Mouse (Mus musculus): ENCODE measurements around the gene Mup22. TPM values are rescaled to one million over a fixed set of nuclear protein-coding genes. Genes with fewer than 3 reads are reported as not detected.
"Not testable (repeated sequence)": the region's sequence is repeated elsewhere in the genome, so short reads cannot be mapped to it uniquely, and the experiment has no call there.

The Mup22 gene
- not detected in 2 replicates for polyA plus RNA-seq (2014; fragmentation: Nextera tagmentation; extraction: Ambion mirVana)

DNA sequence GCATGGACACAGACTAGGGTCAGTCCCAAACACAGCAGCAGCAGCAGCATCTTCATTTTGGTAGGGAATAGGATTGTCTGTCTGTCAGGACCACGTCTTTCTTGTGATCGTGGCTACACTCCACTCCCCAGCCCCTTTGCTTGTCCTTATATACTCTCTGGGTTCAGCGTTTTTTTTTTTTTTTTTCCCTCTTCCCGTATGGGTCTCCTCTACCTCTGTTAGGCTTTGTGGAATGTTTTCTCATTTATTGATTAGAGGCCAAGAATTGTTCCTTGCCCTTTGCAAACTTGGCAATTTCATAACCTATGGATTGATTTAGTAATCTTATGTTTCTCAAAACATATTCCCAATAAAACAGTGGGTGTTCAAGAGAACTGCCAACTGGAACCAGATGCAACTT, at the start of gene Mup22:
Mup22 (minus strand) TSS at position 101 of the 400 bp plus-strand sequence.
- WGBS: 100% methylated on average over 2 of the region's 4 CpGs
- not testable (repeated sequence) for H3K4me2 ChIP-seq (ENCODE audit: low read length); H3K9me3 ChIP-seq (ENCODE audit: control insufficient read depth, low read length); H3K27me3 ChIP-seq (ENCODE audit: control insufficient read depth, insufficient read depth, low read length); H3K4me3 ChIP-seq (ENCODE audit: control insufficient read depth in 1 of 2, insufficient read depth in 1 of 2, low read depth in 1 of 2, low read length in 2 of 2); ATAC-seq (ENCODE audit: insufficient number of reproducible peaks, insufficient read depth, low FRiP score, low read depth); H3K27ac ChIP-seq (replicated peaks in 1 of 2; ENCODE audit: control insufficient read depth in 1 of 2, insufficient read depth in 1 of 2, low read depth in 2 of 2, low read length in 2 of 2); H3K36me3 ChIP-seq (ENCODE audit: control insufficient read depth, insufficient read depth, low read length); H3K9ac ChIP-seq (ENCODE audit: low read length); H3K4me1 ChIP-seq (ENCODE audit: control insufficient read depth in 2 of 2, insufficient read depth in 2 of 2, low read length in 2 of 2)

DNA sequence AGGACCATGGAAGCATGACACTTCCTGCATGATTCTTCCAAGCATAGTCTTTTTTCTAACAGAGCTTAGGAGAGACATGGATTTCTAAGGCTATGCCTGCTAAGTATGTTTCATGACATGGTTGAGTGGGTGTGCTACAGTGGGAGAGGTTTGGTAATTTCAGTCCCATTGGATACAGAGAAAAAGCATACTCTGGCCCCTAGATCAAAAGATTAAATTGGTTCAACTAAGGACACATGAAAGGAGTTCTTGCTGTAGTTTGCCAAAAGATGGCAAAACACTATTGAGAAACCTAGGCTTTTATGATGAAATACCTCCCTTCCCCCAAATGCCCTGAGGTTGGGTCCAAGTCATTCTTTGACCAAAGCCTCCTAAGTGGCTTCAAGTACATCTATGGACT, 19.6 kb upstream of the Mup22 start:
- not testable (repeated sequence) for H3K4me3 ChIP-seq (ENCODE audit: control insufficient read depth in 1 of 2, insufficient read depth in 1 of 2, low read depth in 1 of 2, low read length in 2 of 2); H3K36me3 ChIP-seq (ENCODE audit: control insufficient read depth, insufficient read depth, low read length); H3K9ac ChIP-seq (ENCODE audit: low read length); H3K27me3 ChIP-seq (ENCODE audit: control insufficient read depth, insufficient read depth, low read length); H3K4me2 ChIP-seq (ENCODE audit: low read length); ATAC-seq (ENCODE audit: insufficient number of reproducible peaks, insufficient read depth, low FRiP score, low read depth); H3K9me3 ChIP-seq (ENCODE audit: control insufficient read depth, low read length); H3K27ac ChIP-seq (replicated peaks in 1 of 2; ENCODE audit: control insufficient read depth in 1 of 2, insufficient read depth in 1 of 2, low read depth in 2 of 2, low read length in 2 of 2); H3K4me1 ChIP-seq (ENCODE audit: control insufficient read depth in 2 of 2, insufficient read depth in 2 of 2, low read length in 2 of 2)

Other genes starting within 250 kb of the Mup22 start
- not detected in 2 replicates for gene Mup10, start 239.3 kb downstream of the Mup22 start, polyA plus RNA-seq (2014; fragmentation: Nextera tagmentation; extraction: Ambion mirVana)
- not detected in 2 replicates for gene Mup11, start 159.1 kb downstream of the Mup22 start, polyA plus RNA-seq (2014; fragmentation: Nextera tagmentation; extraction: Ambion mirVana)
- not detected in 2 replicates for gene Mup12, start 80.1 kb downstream of the Mup22 start, polyA plus RNA-seq (2014; fragmentation: Nextera tagmentation; extraction: Ambion mirVana)